Mouse (Mus musculus) liver, adult (tissue): ENCODE data around the gene AC140267.1.

Experiments
- GATA4 ChIP-seq: IDR thresholded peaks from 2 replicates; pipeline ENCODE4 v1.6.1; 2014; ENCODE audit warnings: mild to moderate bottlenecking, low read length; ENCODE audit not compliant: insufficient replicate concordance

AC140267.1 gene

GRCm38 (mm10) chr15:80278121-80278759, 42.6 kb downstream of the AC140267.1 start:
- no peak for TF ChIP-seq GATA4

DNA sequence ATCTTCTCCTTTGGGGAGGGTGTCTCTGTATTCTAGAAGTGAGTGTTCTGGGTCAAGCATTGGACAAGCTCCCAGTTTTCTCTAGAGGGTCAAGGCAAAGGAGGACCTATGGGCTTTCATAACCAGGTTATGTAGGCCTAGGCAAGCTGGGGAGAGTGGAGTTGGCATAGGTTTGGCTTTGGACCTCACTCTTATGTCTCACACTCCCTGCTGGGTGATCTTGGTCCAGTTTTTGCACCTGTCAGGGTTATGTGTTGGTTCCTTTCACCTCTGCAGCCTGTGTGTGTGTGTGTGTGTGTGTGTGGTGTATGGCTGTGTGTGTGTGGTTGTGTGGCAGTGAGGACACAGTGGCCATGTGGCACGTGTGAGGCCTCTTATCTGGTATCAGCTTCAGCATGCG, 43.4 kb downstream of the AC140267.1 start:
- TF ChIP-seq GATA4, result no peak

GRCm38 (mm10) chr15:80280646-80281045, 45.0 kb downstream of the AC140267.1 start:
- TF ChIP-seq GATA4, result no peak
